Mouse (Mus musculus) limb, embryonic 15.5 days (tissue): Measurements from ENCODE around the gene Gsta4. TPM values are rescaled to one million over a fixed set of nuclear protein-coding genes. Genes with fewer than 3 reads are reported as not detected.
"Not testable (repeated sequence)": the region's sequence is repeated elsewhere in the genome, so short reads cannot be mapped to it uniquely, and the experiment has no call there.

Experiments used
- ATAC-seq: fragments of 200-750 bp; cut with Nextera tagmentation; 2 replicates; pipeline ENCODE4 v1.8.0; 2017; ENCODE audit warnings: low read depth, moderate TSS enrichment; ENCODE audit not compliant: insufficient number of reproducible peaks, low FRiP score, low TSS enrichment
- H3K27ac ChIP-seq: fragments of 300-500 bp; sonication (generic); 2 replicates; pipeline ENCODE4 v1.5.1; 2015; ENCODE audit warnings: moderate library complexity, mild to moderate bottlenecking, inconsistent platforms
- H3K27me3 ChIP-seq: fragments of 300-500 bp; sonication (generic); 2 replicates; pipeline ENCODE4 v1.6.1; 2015; ENCODE audit warnings: inconsistent platforms
- H3K36me3 ChIP-seq: fragments of 300-500 bp; sonication (generic); 2 replicates; pipeline ENCODE4 v1.6.1; 2015; ENCODE audit warnings: inconsistent platforms
- H3K4me1 ChIP-seq: fragments of 300-500 bp; sonication (generic); 2 replicates; pipeline ENCODE4 v1.6.1; 2015; ENCODE audit warnings: inconsistent platforms
- H3K4me2 ChIP-seq: fragments of 300-500 bp; sonication (generic); 2 replicates; pipeline ENCODE4 v1.6.1; 2015; ENCODE audit warnings: mild to moderate bottlenecking, inconsistent platforms
- H3K4me3 ChIP-seq: fragments of 300-500 bp; sonication (generic); 2 replicates; pipeline ENCODE4 v1.5.1; 2015; ENCODE audit warnings: mild to moderate bottlenecking, inconsistent platforms
- H3K9ac ChIP-seq: fragments of 300-500 bp; sonication (generic); 2 replicates; pipeline ENCODE4 v1.6.1; 2015; ENCODE audit warnings: inconsistent platforms
- H3K9me3 ChIP-seq: fragments of 300-500 bp; sonication (generic); 2 replicates; pipeline ENCODE4 v1.6.1; 2016; ENCODE audit warnings: inconsistent platforms
- WGBS: fragments of 180-500 bp; shearing (Covaris S2); methylation state at CpG from one replicate; pipeline ENCODE4 v1.1.7; 2015; 5-methylcytosine and 5-hydroxymethylcytosine counted together
- polyA plus RNA-seq: library from polyadenylated mRNA; unstranded; fragments of >200 nt; fragmentation: Nextera tagmentation; extraction: Ambion mirVana; gene quantifications from 2 replicates; pipeline ENCODE4 v1.2.1, GENCODE M21; 2015

Gsta4 gene
- polyA plus RNA-seq = 57.5 and 60.6 TPM in 2 replicates

GRCm38 (mm10) chr9:78182474-78182873 is at the start of gene Gsta4:
Gsta4 (plus strand) TSS chr9:78182774.
- not testable (repeated sequence) for H3K36me3 ChIP-seq, H3K27ac ChIP-seq, H3K9me3 ChIP-seq, H3K27me3 ChIP-seq, H3K4me2 ChIP-seq, H3K9ac ChIP-seq, H3K4me1 ChIP-seq, ATAC-seq, H3K4me3 ChIP-seq
- WGBS = 95% methylated on average over 4 of the region's 7 CpGs

GRCm38 (mm10) chr9:78135658-78136057 is 46.9 kb upstream of the Gsta4 start:
- no peaks in the 10 kb centered on the region for H3K27me3 ChIP-seq
- H3K9me3 ChIP-seq = no peaks in the 10 kb centered on the region
- H3K4me1 ChIP-seq = no peaks in the 10 kb centered on the region
- H3K4me3 ChIP-seq = no peak overlapping the region
- no peak overlapping the region for H3K9ac ChIP-seq
- H3K36me3 ChIP-seq = peaks cover 52% of the 10 kb centered on the region
- ATAC-seq = no peak
- H3K4me2 ChIP-seq = no peak overlapping the region
- H3K27ac ChIP-seq = no peak overlapping the region
- 69% methylated on average over 7 of the region's 7 CpGs for WGBS

- Histone ChIP-seq H3K4me1 (no peaks in the 10 kb centered on the region), H3K27me3 (no peaks in the 10 kb centered on the region), H3K36me3 (peaks cover 53% of the 10 kb centered on the region)
These were observed 44.4 kb upstream of the Gsta4 start for GRCm38 (mm10) chr9:78138044-78138676.

GRCm38 (mm10) chr9:78139463-78139862 is 43.1 kb upstream of the Gsta4 start:
- Histone ChIP-seq H3K9me3 (no peaks in the 10 kb centered on the region), H3K4me2 (no peak overlapping the region), H3K9ac (no peak overlapping the region), H3K27ac (no peak overlapping the region), H3K4me3 (no peak overlapping the region), H3K4me1 (no peaks in the 10 kb centered on the region), H3K36me3 (peaks cover 55% of the 10 kb centered on the region), H3K27me3 (no peaks in the 10 kb centered on the region)
- 83% methylated on average over 4 of the region's 4 CpGs for WGBS
- ATAC-seq = no peak

More at GRCm38 (mm10) chr9:78138044-78138676, 44.4 kb upstream of the Gsta4 start:
- Histone ChIP-seq H3K9me3 (no peaks in the 10 kb centered on the region), H3K27ac (no peak overlapping the region), H3K9ac (no peak overlapping the region), H3K4me2 (no peak overlapping the region), H3K4me3 (no peak overlapping the region)
- 83% methylated on average over 9 of the region's 9 CpGs for WGBS
- no peak for ATAC-seq

GRCm38 (mm10) chr9:78146099-78146498 is 36.5 kb upstream of the Gsta4 start:
- Histone ChIP-seq H3K4me1 (no peaks in the 10 kb centered on the region), H3K27me3 (no peaks in the 10 kb centered on the region), H3K4me2 (no peak overlapping the region), H3K36me3 (peaks cover 71% of the 10 kb centered on the region), H3K9ac (no peak overlapping the region), H3K4me3 (no peak overlapping the region), H3K27ac (no peak overlapping the region), H3K9me3 (no peaks in the 10 kb centered on the region)
- 74% methylated on average over 4 of the region's 4 CpGs for WGBS
- no peak for ATAC-seq

- Histone ChIP-seq H3K27ac (no peak overlapping the region), H3K4me3 (no peak overlapping the region), H3K4me2 (no peak overlapping the region), H3K27me3 (no peaks in the 10 kb centered on the region), H3K9ac (no peak overlapping the region), H3K4me1 (no peaks in the 10 kb centered on the region), H3K9me3 (no peaks in the 10 kb centered on the region), H3K36me3 (peaks cover 71% of the 10 kb centered on the region)
- no peak for ATAC-seq
- WGBS = 84% methylated on average over 6 of the region's 6 CpGs
These were observed 35.9 kb upstream of the Gsta4 start for GRCm38 (mm10) chr9:78146627-78147026.

GRCm38 (mm10) chr9:78148149-78148548 is 34.4 kb upstream of the Gsta4 start:
- no peak for ATAC-seq
- H3K4me3 ChIP-seq = no peak overlapping the region
- no peak overlapping the region for H3K9ac ChIP-seq
- WGBS = 87% methylated on average over 6 of the region's 6 CpGs
- H3K27ac ChIP-seq = no peak overlapping the region
- H3K4me2 ChIP-seq = no peak overlapping the region
- H3K27me3 ChIP-seq = no peaks in the 10 kb centered on the region
- no peaks in the 10 kb centered on the region for H3K9me3 ChIP-seq
- peaks cover 67% of the 10 kb centered on the region for H3K36me3 ChIP-seq
- no peaks in the 10 kb centered on the region for H3K4me1 ChIP-seq

GRCm38 (mm10) chr9:78149770-78150169 is 32.8 kb upstream of the Gsta4 start:
- not testable (repeated sequence) for H3K9me3 ChIP-seq, H3K27me3 ChIP-seq, H3K4me1 ChIP-seq, H3K27ac ChIP-seq, H3K9ac ChIP-seq, H3K4me3 ChIP-seq, ATAC-seq, H3K4me2 ChIP-seq
- 94% methylated on average over 2 of the region's 2 CpGs for WGBS
- H3K36me3 ChIP-seq = peaks cover 63% of the 10 kb centered on the region

- Histone ChIP-seq H3K4me1 (no peaks in the 10 kb centered on the region), H3K4me3 (no peak overlapping the region), H3K9me3 (no peaks in the 10 kb centered on the region), H3K27ac (no peak overlapping the region), H3K36me3 (peaks cover 74% of the 10 kb centered on the region), H3K4me2 (no peak overlapping the region), H3K9ac (no peak overlapping the region), H3K27me3 (no peaks in the 10 kb centered on the region)
- ATAC-seq = no peak
- WGBS = 85% methylated on average over 11 of the region's 11 CpGs
These were observed 28.2 kb upstream of the Gsta4 start for GRCm38 (mm10) chr9:78154211-78154977.

- no peaks in the 10 kb centered on the region for H3K27me3 ChIP-seq
- peaks cover 81% of the 10 kb centered on the region for H3K36me3 ChIP-seq
- no peak overlapping the region for H3K4me3 ChIP-seq
- no peak overlapping the region for H3K9ac ChIP-seq
- 97% methylated on average over 1 of the region's 1 CpGs for WGBS
- no peak for ATAC-seq
- no peaks in the 10 kb centered on the region for H3K4me1 ChIP-seq
- no peak overlapping the region for H3K27ac ChIP-seq
- H3K4me2 ChIP-seq = no peak overlapping the region
- H3K9me3 ChIP-seq = no peaks in the 10 kb centered on the region
These were observed 25.4 kb upstream of the Gsta4 start for GRCm38 (mm10) chr9:78157221-78157620.

- H3K4me2 ChIP-seq = no peak overlapping the region
- H3K9me3 ChIP-seq = no peaks in the 10 kb centered on the region
- no peak overlapping the region for H3K27ac ChIP-seq
- no peak overlapping the region for H3K4me3 ChIP-seq
- peaks cover 78% of the 10 kb centered on the region for H3K36me3 ChIP-seq
- no peak overlapping the region for H3K9ac ChIP-seq
- no peaks in the 10 kb centered on the region for H3K27me3 ChIP-seq
- ATAC-seq = no peak
- H3K4me1 ChIP-seq = no peaks in the 10 kb centered on the region
- 65% methylated on average over 10 of the region's 10 CpGs for WGBS
These were observed 19.3 kb upstream of the Gsta4 start for GRCm38 (mm10) chr9:78163291-78163690.

- 86% methylated on average over 3 of the region's 3 CpGs for WGBS
- H3K4me3 ChIP-seq = no peak overlapping the region
- H3K27me3 ChIP-seq = no peaks in the 10 kb centered on the region
- ATAC-seq = no peak
- peaks cover 79% of the 10 kb centered on the region for H3K36me3 ChIP-seq
- H3K4me2 ChIP-seq = no peak overlapping the region
- no peak overlapping the region for H3K9ac ChIP-seq
- H3K4me1 ChIP-seq = no peaks in the 10 kb centered on the region
- no peaks in the 10 kb centered on the region for H3K9me3 ChIP-seq
- H3K27ac ChIP-seq = no peak overlapping the region
These were observed 17.8 kb upstream of the Gsta4 start for GRCm38 (mm10) chr9:78164741-78165140.
